Mouse (Mus musculus): ENCODE results near the gene Ebpl. TPM values are rescaled to one million over a fixed set of nuclear protein-coding genes. Genes with fewer than 3 reads are reported as not detected.
"Not testable (repeated sequence)": the region's sequence is repeated elsewhere in the genome, so short reads cannot be mapped to it uniquely, and the experiment has no call there.

The Ebpl gene
- polyA plus RNA-seq, 1 experiment from 2014 or later, result 10.5 TPM

- no peak overlapping the region for H3K9ac ChIP-seq (replicated peaks; ENCODE audit: low read length)
- no peaks in the 10 kb centered on the region for H3K27me3 ChIP-seq (ENCODE audit: insufficient read depth, low read length)
- WGBS, result 88% methylated on average over 11 of the region's 11 CpGs
- H3K4me1 ChIP-seq (ENCODE audit: insufficient read depth, low read length), result 0 out of 2 replicates have a peak, but pooled peaks cover 2% of the 10 kb centered on the region
- H3K27ac ChIP-seq (ENCODE audit: low read length), result no peak overlapping the region
- ATAC-seq (ENCODE audit: low FRiP score, low TSS enrichment), result no peak
- no peaks in the 10 kb centered on the region for H3K36me3 ChIP-seq (ENCODE audit: insufficient read depth, low read length)
- no peak overlapping the region for H3K4me3 ChIP-seq (ENCODE audit: low read length)
- H3K9me3 ChIP-seq (ENCODE audit: low read length), result no peaks in the 10 kb centered on the region
- H3K4me2 ChIP-seq (replicated peaks; ENCODE audit: low read depth, low read length), result no peak overlapping the region
These were observed 29.6 kb downstream of the Ebpl start for GRCm38 (mm10) chr14:61330591-61330990.

- no peaks in the 10 kb centered on the region for H3K36me3 ChIP-seq (ENCODE audit: insufficient read depth, low read length)
- H3K9ac ChIP-seq (replicated peaks; ENCODE audit: low read length), result peak overlapping the region; percentile 53
- H3K27ac ChIP-seq (ENCODE audit: low read length), result no peak overlapping the region
- H3K4me2 ChIP-seq (replicated peaks; ENCODE audit: low read depth, low read length), result peak overlapping the region; percentile 49
- no peaks in the 10 kb centered on the region for H3K27me3 ChIP-seq (ENCODE audit: insufficient read depth, low read length)
- 19% methylated on average over 19 of the region's 19 CpGs for WGBS
- peak overlapping the region; percentile 29 for H3K4me3 ChIP-seq (ENCODE audit: low read length)
- peaks cover under 1% of the 10 kb centered on the region; the same call in 1 of the 2 replicates for H3K9me3 ChIP-seq (ENCODE audit: low read length)
- H3K4me1 ChIP-seq (ENCODE audit: insufficient read depth, low read length), result 0 out of 2 replicates have a peak, but pooled peaks cover 2% of the 10 kb centered on the region
- peak; percentile 69 for ATAC-seq (ENCODE audit: low FRiP score, low TSS enrichment)
These were observed 32.4 kb downstream of the Ebpl start for GRCm38 (mm10) chr14:61327618-61328450.

GRCm38 (mm10) chr14:61327007-61327406, 33.2 kb downstream of the Ebpl start:
- H3K27ac ChIP-seq (ENCODE audit: low read length); H3K27me3 ChIP-seq (ENCODE audit: insufficient read depth, low read length); H3K4me3 ChIP-seq (ENCODE audit: low read length); H3K36me3 ChIP-seq (ENCODE audit: insufficient read depth, low read length); ATAC-seq (ENCODE audit: low FRiP score, low TSS enrichment); H3K9ac ChIP-seq (replicated peaks; ENCODE audit: low read length); H3K4me2 ChIP-seq (replicated peaks; ENCODE audit: low read depth, low read length); H3K4me1 ChIP-seq (ENCODE audit: insufficient read depth, low read length); H3K9me3 ChIP-seq (ENCODE audit: low read length): not testable (repeated sequence)
- WGBS, result 35% methylated on average over 6 of the region's 6 CpGs

GRCm38 (mm10) chr14:61322740-61323139, 37.5 kb downstream of the Ebpl start:
- WGBS, result 73% methylated on average over 1 of the region's 1 CpGs
- ATAC-seq (ENCODE audit: low FRiP score, low TSS enrichment), result no peak

GRCm38 (mm10) chr14:61321200-61321599, 39.0 kb downstream of the Ebpl start:
- H3K9me3 ChIP-seq (ENCODE audit: low read length), result peaks cover 8% of the 10 kb centered on the region
- H3K36me3 ChIP-seq (ENCODE audit: insufficient read depth, low read length), result no peaks in the 10 kb centered on the region
- no peaks in the 10 kb centered on the region for H3K4me1 ChIP-seq (ENCODE audit: insufficient read depth, low read length)
- H3K27ac ChIP-seq (ENCODE audit: low read length), result no peak overlapping the region
- H3K4me3 ChIP-seq (ENCODE audit: low read length), result no peak overlapping the region
- WGBS, result 80% methylated on average over 4 of the region's 4 CpGs
- no peaks in the 10 kb centered on the region for H3K27me3 ChIP-seq (ENCODE audit: insufficient read depth, low read length)
- H3K4me2 ChIP-seq (replicated peaks; ENCODE audit: low read depth, low read length), result no peak overlapping the region
- H3K9ac ChIP-seq (replicated peaks; ENCODE audit: low read length), result no peak overlapping the region
- no peak for ATAC-seq (ENCODE audit: low FRiP score, low TSS enrichment)

More at GRCm38 (mm10) chr14:61322740-61323139, 37.5 kb downstream of the Ebpl start:
- H3K4me2 ChIP-seq (replicated peaks; ENCODE audit: low read depth, low read length), result no peak overlapping the region
- H3K9me3 ChIP-seq (ENCODE audit: low read length), result peaks cover 8% of the 10 kb centered on the region
- H3K27ac ChIP-seq (ENCODE audit: low read length), result no peak overlapping the region
- H3K27me3 ChIP-seq (ENCODE audit: insufficient read depth, low read length), result no peaks in the 10 kb centered on the region
- H3K36me3 ChIP-seq (ENCODE audit: insufficient read depth, low read length), result no peaks in the 10 kb centered on the region
- H3K9ac ChIP-seq (replicated peaks; ENCODE audit: low read length), result no peak overlapping the region
- no peak overlapping the region for H3K4me3 ChIP-seq (ENCODE audit: low read length)
- H3K4me1 ChIP-seq (ENCODE audit: insufficient read depth, low read length), result no peaks in the 10 kb centered on the region

- Histone ChIP-seq H3K4me3 (ENCODE audit: low read length) (no peak overlapping the region), H3K4me2 (replicated peaks; ENCODE audit: low read depth, low read length) (no peak overlapping the region), H3K9me3 (ENCODE audit: low read length) (peaks cover 8% of the 10 kb centered on the region), H3K27ac (ENCODE audit: low read length) (no peak overlapping the region), H3K4me1 (ENCODE audit: insufficient read depth, low read length) (no peaks in the 10 kb centered on the region), H3K9ac (replicated peaks; ENCODE audit: low read length) (no peak overlapping the region), H3K36me3 (ENCODE audit: insufficient read depth, low read length) (no peaks in the 10 kb centered on the region), H3K27me3 (ENCODE audit: insufficient read depth, low read length) (no peaks in the 10 kb centered on the region)
- no peak for ATAC-seq (ENCODE audit: low FRiP score, low TSS enrichment)
- 74% methylated on average over 1 of the region's 1 CpGs for WGBS
These were observed 39.5 kb downstream of the Ebpl start for GRCm38 (mm10) chr14:61320765-61321164.

GRCm38 (mm10) chr14:61316861-61317260, 43.4 kb downstream of the Ebpl start:
- WGBS, result 29% methylated on average over 4 of the region's 4 CpGs
- peak; percentile 23; the same call in 1 of the 2 replicates for ATAC-seq (ENCODE audit: low FRiP score, low TSS enrichment)
- H3K4me2 ChIP-seq (replicated peaks; ENCODE audit: low read depth, low read length), result no peak overlapping the region
- H3K4me1 ChIP-seq (ENCODE audit: insufficient read depth, low read length), result no peaks in the 10 kb centered on the region
- H3K9ac ChIP-seq (replicated peaks; ENCODE audit: low read length), result no peak overlapping the region
- no peaks in the 10 kb centered on the region for H3K36me3 ChIP-seq (ENCODE audit: insufficient read depth, low read length)
- H3K27ac ChIP-seq (ENCODE audit: low read length), result no peak overlapping the region
- H3K27me3 ChIP-seq (ENCODE audit: insufficient read depth, low read length), result no peaks in the 10 kb centered on the region
- no peak overlapping the region for H3K4me3 ChIP-seq (ENCODE audit: low read length)
- H3K9me3 ChIP-seq (ENCODE audit: low read length), result no peaks in the 10 kb centered on the region

GRCm38 (mm10) chr14:61310963-61311362, 49.3 kb downstream of the Ebpl start:
- H3K4me1 ChIP-seq (ENCODE audit: insufficient read depth, low read length), result peaks cover 10% of the 10 kb centered on the region; the same call in 1 of the 2 replicates
- no peak overlapping the region for H3K4me2 ChIP-seq (replicated peaks; ENCODE audit: low read depth, low read length)
- ATAC-seq (ENCODE audit: low FRiP score, low TSS enrichment), result no peak
- H3K27me3 ChIP-seq (ENCODE audit: insufficient read depth, low read length), result no peaks in the 10 kb centered on the region
- H3K4me3 ChIP-seq (ENCODE audit: low read length), result no peak overlapping the region
- no peaks in the 10 kb centered on the region for H3K36me3 ChIP-seq (ENCODE audit: insufficient read depth, low read length)
- 66% methylated on average over 12 of the region's 12 CpGs for WGBS
- H3K9me3 ChIP-seq (ENCODE audit: low read length), result no peaks in the 10 kb centered on the region
- no peak overlapping the region for H3K9ac ChIP-seq (replicated peaks; ENCODE audit: low read length)
- no peak overlapping the region for H3K27ac ChIP-seq (ENCODE audit: low read length)

GRCm38 (mm10) chr14:61310036-61310772, 50.0 kb downstream of the Ebpl start:
- peaks cover 10% of the 10 kb centered on the region; the same call in 1 of the 2 replicates for H3K4me1 ChIP-seq (ENCODE audit: insufficient read depth, low read length)
- no peaks in the 10 kb centered on the region for H3K9me3 ChIP-seq (ENCODE audit: low read length)
- no peak overlapping the region for H3K4me3 ChIP-seq (ENCODE audit: low read length)
- H3K27ac ChIP-seq (ENCODE audit: low read length), result no peak overlapping the region
- H3K9ac ChIP-seq (replicated peaks; ENCODE audit: low read length), result no peak overlapping the region
- 42% methylated on average over 7 of the region's 7 CpGs for WGBS
- H3K36me3 ChIP-seq (ENCODE audit: insufficient read depth, low read length), result no peaks in the 10 kb centered on the region
- H3K4me2 ChIP-seq (replicated peaks; ENCODE audit: low read depth, low read length), result no peak overlapping the region
- no peaks in the 10 kb centered on the region for H3K27me3 ChIP-seq (ENCODE audit: insufficient read depth, low read length)
- no peak for ATAC-seq (ENCODE audit: low FRiP score, low TSS enrichment)
